Comparison of ENCODE assay signal across 26 mouse cellular contexts in the genomic region with DNA sequence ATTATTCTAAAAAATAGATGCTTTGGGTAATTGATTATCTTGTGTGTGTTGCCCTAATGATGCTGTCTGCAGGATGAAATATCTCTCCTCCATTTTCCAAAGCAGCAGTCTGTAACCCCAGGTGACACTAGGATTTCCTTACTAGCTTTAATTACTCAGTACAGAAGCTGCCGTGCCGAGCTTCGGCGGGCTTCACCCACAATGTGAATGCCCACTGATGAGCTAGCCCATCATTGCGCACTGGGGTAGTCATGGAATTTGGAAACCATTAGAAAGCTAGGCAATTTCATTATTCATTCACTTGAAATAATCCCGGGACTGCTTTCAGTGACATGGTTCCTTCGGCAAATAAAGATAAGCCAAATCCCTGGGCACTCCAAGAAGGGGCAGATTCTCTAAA.
DNase-seq lines count a peak whose midpoint lies in the region; ATAC-seq and TF ChIP-seq lines count a peak whose summit lies in the region.
"Had no signal": no experiment of that assay in that cellular context is flagged by ENCODE, and none has a peak within 500 bp of the region (broad histone marks: within the 10 kb centered on the region; RNA-seq: fewer than 3 reads in every experiment).

No protein-coding gene starts in this region.

- ATAC-seq in neural tube, embryonic 12.5 days (ENCODE audit: low FRiP score, low read depth) = 0 out of 2 replicates have a peak, but pooled peaks have one; percentile 15
- 0 out of 2 replicates have a peak, but pooled peaks have one; percentile 41 for ATAC-seq in hindbrain, postnatal 0 days
- peak; percentile 58; the same call in 1 of the 2 replicates for ATAC-seq in midbrain, embryonic 16.5 days
- ATAC-seq: CD4-positive, CD25-positive, alpha-beta regulatory T cell, adult 4 months; intestine, postnatal 0 days had no signal

- no peak overlapping the region for H3K27ac ChIP-seq in neural tube, embryonic 12.5 days
- H3K27ac ChIP-seq in hindbrain, postnatal 0 days = no peak overlapping the region
- H3K27ac ChIP-seq in midbrain, embryonic 16.5 days (ENCODE audit: low read length) = 0 out of 2 replicates have a peak overlapping the region, but pooled peaks have one; percentile 23
- H3K27ac ChIP-seq: forebrain, embryonic 13.5 days; heart, embryonic 10.5 days; heart, embryonic 15.5 days; liver, embryonic 15.5 days; lung, embryonic 15.5 days; stomach, postnatal 0 days had no signal

- WGBS in neural tube, embryonic 12.5 days = 67% methylated on average over 7 of the region's 7 CpGs
- 47% methylated on average over 7 of the region's 7 CpGs for WGBS in hindbrain, postnatal 0 days
- 21% methylated on average over 7 of the region's 7 CpGs for WGBS in midbrain, embryonic 16.5 days

- H3K9me3 ChIP-seq in neural tube, embryonic 12.5 days = no peaks in the 10 kb centered on the region
- no peaks in the 10 kb centered on the region for H3K9me3 ChIP-seq in hindbrain, postnatal 0 days (ENCODE audit: low read length)
- no peaks in the 10 kb centered on the region for H3K9me3 ChIP-seq in midbrain, embryonic 16.5 days (replicated peaks; ENCODE audit: control insufficient read depth, low read length, poor library complexity, severe bottlenecking)
- H3K9me3 ChIP-seq: forebrain, embryonic 13.5 days; heart, embryonic 10.5 days; heart, embryonic 15.5 days; liver, embryonic 15.5 days; lung, embryonic 15.5 days had no signal

- H3K36me3 ChIP-seq in neural tube, embryonic 12.5 days = no peaks in the 10 kb centered on the region
- H3K36me3 ChIP-seq in hindbrain, postnatal 0 days (ENCODE audit: insufficient read depth, low read length) = no peaks in the 10 kb centered on the region
- H3K36me3 ChIP-seq in midbrain, embryonic 16.5 days (ENCODE audit: control insufficient read depth, insufficient read depth, low read length) = no peaks in the 10 kb centered on the region
- H3K36me3 ChIP-seq: heart, embryonic 10.5 days; heart, embryonic 15.5 days; liver, embryonic 15.5 days; lung, embryonic 15.5 days had no signal

- H3K4me2 ChIP-seq in neural tube, embryonic 12.5 days (replicated peaks) = no peak overlapping the region
- H3K4me2 ChIP-seq in hindbrain, postnatal 0 days (ENCODE audit: low read depth, low read length) = peak overlapping the region; percentile 25; the same call in 1 of the 2 replicates
- peak overlapping the region; percentile 26 for H3K4me2 ChIP-seq in midbrain, embryonic 16.5 days (ENCODE audit: low read length)
- H3K4me2 ChIP-seq: heart, embryonic 15.5 days; liver, embryonic 15.5 days; lung, embryonic 15.5 days had no signal

- H3K4me1 ChIP-seq in neural tube, embryonic 12.5 days = peaks cover 4% of the 10 kb centered on the region; the same call in 1 of the 2 replicates
- H3K4me1 ChIP-seq in hindbrain, postnatal 0 days (ENCODE audit: insufficient read depth, low read length) = no peaks in the 10 kb centered on the region
- peaks cover 25% of the 10 kb centered on the region for H3K4me1 ChIP-seq in midbrain, embryonic 16.5 days (ENCODE audit: control insufficient read depth, insufficient read depth, low read length)
- H3K4me1 ChIP-seq: heart, embryonic 15.5 days; liver, embryonic 15.5 days; lung, embryonic 15.5 days had no signal

- DNase-seq in neural tube, embryonic 10.5 days (ENCODE audit: extremely low spot score, low spot score) = no peak
- no peak for DNase-seq in hindbrain, postnatal 0 days (ENCODE audit: low spot score)
- DNase-seq in cerebellum, postnatal 36 days = no peak
- no peak for DNase-seq in spleen, postnatal 36 days (ENCODE audit: low spot score in 2 of 2)
- DNase-seq in right cerebral cortex, postnatal 10 days (ENCODE audit: low spot score in 2 of 2) = no peak
- DNase-seq: adrenal gland, postnatal 36 days; cerebellum, adult 8-10 months; cerebellum, postnatal 25 days; gastrocnemius, postnatal 25 days; heart, adult 11 months; kidney, adult 9 months; kidney, postnatal 10 days; layer of hippocampus, adult 9-11 months; right cerebral cortex, postnatal 14 days; thymus, adult 18-20 months; thymus, postnatal 25 days had no signal

- H3K27me3 ChIP-seq in neural tube, embryonic 12.5 days (replicated peaks) = no peaks in the 10 kb centered on the region
- no peaks in the 10 kb centered on the region for H3K27me3 ChIP-seq in hindbrain, postnatal 0 days (ENCODE audit: insufficient read depth, low read length)
- no peaks in the 10 kb centered on the region for H3K27me3 ChIP-seq in midbrain, embryonic 16.5 days (ENCODE audit: control insufficient read depth, insufficient read depth, low read depth, low read length)
- H3K27me3 ChIP-seq: forebrain, embryonic 13.5 days; heart, embryonic 15.5 days; liver, embryonic 15.5 days; lung, embryonic 15.5 days had no signal

- no peak overlapping the region for H3K4me3 ChIP-seq in neural tube, embryonic 12.5 days
- no peak overlapping the region for H3K4me3 ChIP-seq in hindbrain, postnatal 0 days (ENCODE audit: low read length)
- H3K4me3 ChIP-seq in midbrain, embryonic 16.5 days (ENCODE audit: low read depth, low read length) = no peak overlapping the region
- H3K4me3 ChIP-seq: forebrain, embryonic 13.5 days; heart, embryonic 15.5 days; liver, embryonic 15.5 days; lung, embryonic 15.5 days had no signal

- no peak for TF ChIP-seq CTCF in hindbrain, postnatal 0 days (IDR thresholded peaks at IDR 0.05; ENCODE audit: low read depth)

- no peak overlapping the region for H3K9ac ChIP-seq in neural tube, embryonic 12.5 days
- H3K9ac ChIP-seq in hindbrain, postnatal 0 days (replicated peaks; ENCODE audit: low read length) = no peak overlapping the region
- H3K9ac ChIP-seq in midbrain, embryonic 16.5 days (ENCODE audit: low read depth, low read length) = no peak overlapping the region
- H3K9ac ChIP-seq: forebrain, embryonic 13.5 days; heart, embryonic 15.5 days; liver, embryonic 15.5 days; lung, embryonic 15.5 days had no signal
